18 mouse cellular contexts compared by ENCODE assay signal in the genomic region with DNA sequence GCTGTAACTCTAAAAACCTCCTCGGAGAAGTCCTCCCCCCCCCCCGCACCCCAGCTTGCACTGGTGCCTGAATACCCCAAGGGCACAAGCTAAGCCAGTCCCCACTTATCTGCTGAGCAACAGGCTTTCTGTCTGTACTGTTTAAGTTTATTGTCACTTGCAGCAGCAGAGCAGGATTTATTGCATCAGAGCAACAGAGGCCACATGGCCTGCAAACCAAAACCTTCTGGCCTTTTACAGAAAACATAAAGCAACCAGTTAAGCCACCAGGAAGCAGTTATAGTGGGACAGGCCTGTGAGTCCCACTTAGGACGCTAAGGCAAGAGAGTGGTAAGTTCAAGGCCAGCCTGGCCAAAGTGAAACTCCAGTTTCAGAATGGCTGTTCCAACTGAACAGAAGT. TPM values are rescaled to one million over a fixed set of nuclear protein-coding genes. Genes with fewer than 3 reads are reported as not detected.
DNase-seq lines count a peak whose midpoint lies in the region; ATAC-seq and TF ChIP-seq lines count a peak whose summit lies in the region.
"Had no signal": no experiment of that assay in that cellular context is flagged by ENCODE, and none has a peak within 500 bp of the region (broad histone marks: within the 10 kb centered on the region; RNA-seq: fewer than 3 reads in every experiment).

No protein-coding gene starts in this region.

- H3K9me3 ChIP-seq in lung, embryonic 14.5 days (ENCODE audit: low read depth, low read length) = no peaks in the 10 kb centered on the region
- H3K9me3 ChIP-seq in forebrain, embryonic 13.5 days (replicated peaks) = no peaks in the 10 kb centered on the region
- H3K9me3 ChIP-seq: embryonic facial prominence, embryonic 12.5 days; forebrain, embryonic 15.5 days; heart, embryonic 10.5 days; limb, embryonic 15.5 days had no signal

- H3K4me3 ChIP-seq in lung, embryonic 14.5 days (ENCODE audit: low read depth, low read length) = no peak overlapping the region
- H3K4me3 ChIP-seq in forebrain, embryonic 13.5 days = no peak overlapping the region
- H3K4me3 ChIP-seq: embryonic facial prominence, embryonic 12.5 days; forebrain, embryonic 15.5 days; heart, embryonic 10.5 days; limb, embryonic 15.5 days; megakaryocyte, embryonic 14.5 days had no signal

- H3K27ac ChIP-seq in lung, embryonic 14.5 days (ENCODE audit: low read depth) = no peak overlapping the region
- no peak overlapping the region for H3K27ac ChIP-seq in forebrain, embryonic 13.5 days
- H3K27ac ChIP-seq: embryonic facial prominence, embryonic 12.5 days; forebrain, embryonic 15.5 days; heart, embryonic 10.5 days; limb, embryonic 15.5 days; stomach, postnatal 0 days had no signal

- no peaks in the 10 kb centered on the region for H3K4me1 ChIP-seq in lung, embryonic 14.5 days (ENCODE audit: insufficient read depth)
- H3K4me1 ChIP-seq in forebrain, embryonic 13.5 days = no peaks in the 10 kb centered on the region
- H3K4me1 ChIP-seq: embryonic facial prominence, embryonic 12.5 days; forebrain, embryonic 15.5 days; limb, embryonic 15.5 days; megakaryocyte, embryonic 14.5 days had no signal

- ATAC-seq in lung, embryonic 14.5 days (ENCODE audit: insufficient read depth) = no peak
- ATAC-seq in forebrain, embryonic 13.5 days = no peak
- ATAC-seq in megakaryocyte, adult 5-6 weeks (ENCODE audit: poor library complexity, severe bottlenecking) = no peak
- ATAC-seq: forebrain, embryonic 15.5 days; Patski had no signal

- no peak for TF ChIP-seq CTCF in lung, embryonic 14.5 days (IDR thresholded peaks at IDR 0.05; ENCODE audit: low read depth)

- 31% methylated on average over 3 of the region's 3 CpGs for WGBS in lung, embryonic 14.5 days
- WGBS in forebrain, embryonic 13.5 days = 65% methylated on average over 3 of the region's 3 CpGs

- peak; percentile 26 for DNase-seq in lung, embryonic 14.5 days
- no peak for DNase-seq in lung, adult 18-20 months
- DNase-seq in adrenal gland, postnatal 10 days = peak; percentile 8
- peak; percentile 66 for DNase-seq in hindlimb bud, embryonic 11.5 days (ENCODE audit: extremely low spot score, low read depth, low spot score)
- no peak for DNase-seq in frontal cortex, postnatal 25 days (ENCODE audit: low spot score in 2 of 2)
- DNase-seq: cerebellum, postnatal 10 days; kidney, adult 8-10 months; kidney, postnatal 36 days; lung, postnatal 14 days had no signal

- H3K27me3 ChIP-seq in lung, embryonic 14.5 days (ENCODE audit: insufficient read depth, low read length) = no peaks in the 10 kb centered on the region
- H3K27me3 ChIP-seq in forebrain, embryonic 13.5 days = no peaks in the 10 kb centered on the region
- H3K27me3 ChIP-seq: embryonic facial prominence, embryonic 12.5 days; forebrain, embryonic 15.5 days; limb, embryonic 15.5 days had no signal

- no peak overlapping the region for H3K9ac ChIP-seq in lung, embryonic 14.5 days
- no peak overlapping the region for H3K9ac ChIP-seq in forebrain, embryonic 13.5 days
- H3K9ac ChIP-seq: embryonic facial prominence, embryonic 12.5 days; forebrain, embryonic 15.5 days; limb, embryonic 15.5 days had no signal

- no peaks in the 10 kb centered on the region for H3K36me3 ChIP-seq in lung, embryonic 14.5 days (ENCODE audit: insufficient read depth)
- H3K36me3 ChIP-seq in forebrain, embryonic 13.5 days (ENCODE audit: poor library complexity, severe bottlenecking) = no peaks in the 10 kb centered on the region
- H3K36me3 ChIP-seq: embryonic facial prominence, embryonic 12.5 days; forebrain, embryonic 15.5 days; heart, embryonic 10.5 days; limb, embryonic 15.5 days had no signal

- no peak overlapping the region for H3K4me2 ChIP-seq in lung, embryonic 14.5 days
- no peak overlapping the region for H3K4me2 ChIP-seq in forebrain, embryonic 13.5 days
- H3K4me2 ChIP-seq: embryonic facial prominence, embryonic 12.5 days; forebrain, embryonic 15.5 days; limb, embryonic 15.5 days had no signal

RNA-seq across cellular contexts. Expression of gene Ccdc130, which starts 38.2 kb away (rescaled TPM):
- polyA plus RNA-seq in lung, embryonic 14.5 days (2014; fragmentation: Nextera tagmentation; extraction: Ambion mirVana) = 18.5 and 20.4 TPM in 2 replicates
- total RNA-seq in adrenal gland, postnatal 10 days (2021) = 10 to 100 TPM; 14.2 to 16.5 TPM
- 26.8 and 28.9 TPM in 2 replicates for polyA plus RNA-seq in forebrain, embryonic 13.5 days (2015; fragmentation: Nextera tagmentation; extraction: Ambion mirVana)
- 18.7 and 22.8 TPM in 2 replicates for total RNA-seq in megakaryocyte, adult 5-6 weeks (2015)
- total RNA-seq in megakaryocyte, adult 5-6 weeks (2017) = 17.8 and 22.5 TPM in 2 replicates

RNA-seq across cellular contexts. Expression of gene Mri1, which starts 51.2 kb away (rescaled TPM):
- polyA plus RNA-seq in lung, embryonic 14.5 days (2014; fragmentation: Nextera tagmentation; extraction: Ambion mirVana) = 67.4 and 72.8 TPM in 2 replicates
- total RNA-seq in adrenal gland, postnatal 10 days (2021) = 10 to 100 TPM; 28.0 to 34.4 TPM
- polyA plus RNA-seq in forebrain, embryonic 13.5 days (2015; fragmentation: Nextera tagmentation; extraction: Ambion mirVana) = 57.3 and 64.1 TPM in 2 replicates
- 11.6 and 13.5 TPM in 2 replicates for total RNA-seq in megakaryocyte, adult 5-6 weeks (2015)
- total RNA-seq in megakaryocyte, adult 5-6 weeks (2017) = 4.0 and 4.9 TPM in 2 replicates

RNA-seq across cellular contexts. Expression of gene D8Ertd738e, which starts 58.9 kb away (rescaled TPM):
- polyA plus RNA-seq in lung, embryonic 14.5 days (2014; fragmentation: Nextera tagmentation; extraction: Ambion mirVana) = 377 and 384 TPM in 2 replicates
- total RNA-seq in adrenal gland, postnatal 10 days (2021) = 100 to 1,000 TPM; 210 to 233 TPM
- polyA plus RNA-seq in forebrain, embryonic 13.5 days (2015; fragmentation: Nextera tagmentation; extraction: Ambion mirVana) = 294 and 310 TPM in 2 replicates
- total RNA-seq in megakaryocyte, adult 5-6 weeks (2015) = 169 and 188 TPM in 2 replicates
- total RNA-seq in megakaryocyte, adult 5-6 weeks (2017) = 99.7 and 113 TPM in 2 replicates

Comparison
In these comparisons a context has a peak if more than half of its experiments do, and no peak if none do; other contexts are left out.
1. DNase-seq: peak in lung, embryonic 14.5 days (single experiment), adrenal gland, postnatal 10 days (single experiment) and hindlimb bud, embryonic 11.5 days (single experiment); none in lung, adult 18-20 months (0 of 2) and frontal cortex, postnatal 25 days (0 of 2).